Mouse (Mus musculus): Measurements from ENCODE around the gene Lingo4. TPM values are rescaled to one million over a fixed set of nuclear protein-coding genes. Genes with fewer than 3 reads are reported as not detected.

The Lingo4 gene
- polyA plus RNA-seq, 1 experiment from 2014 or later: 0.46 TPM

DNA sequence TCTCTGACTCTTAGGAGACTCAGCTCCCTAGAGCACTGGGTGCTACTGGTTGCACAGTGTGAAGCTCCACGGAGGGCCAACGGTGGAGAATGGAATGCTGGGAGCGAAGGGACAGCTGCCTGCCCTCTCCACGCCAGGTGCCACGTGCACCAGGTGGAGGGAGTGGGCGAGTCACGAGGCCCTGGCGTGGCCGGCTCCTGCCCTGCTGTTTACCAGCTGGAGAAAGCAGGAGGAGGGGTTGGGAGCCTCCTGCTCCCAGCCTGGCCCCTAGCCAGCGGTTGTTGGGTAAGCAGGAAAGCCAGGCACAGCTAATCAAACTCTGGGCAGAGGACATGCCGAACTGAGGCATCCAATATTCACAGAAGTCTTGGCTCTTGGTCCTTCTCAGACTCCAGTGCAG lies 26.7 kb upstream of the Lingo4 start:
- peak; percentile 39 for ATAC-seq (replicated peaks; ENCODE audit: extremely low read depth, insufficient read depth, low FRiP score)
- Histone ChIP-seq H3K4me3 (ENCODE audit: low read length) (peak overlapping the region; percentile 11), H3K9ac (ENCODE audit: low read length) (peak overlapping the region; percentile 8), H3K27ac (ENCODE audit: low read length) (peak overlapping the region; percentile 14; the same call in 1 of the 2 replicates), H3K9me3 (replicated peaks; ENCODE audit: control insufficient read depth, low read length) (no peaks in the 10 kb centered on the region), H3K36me3 (ENCODE audit: control insufficient read depth, insufficient read depth) (no peaks in the 10 kb centered on the region), H3K27me3 (ENCODE audit: control insufficient read depth, insufficient read depth, low read length) (no peaks in the 10 kb centered on the region), H3K4me1 (ENCODE audit: control insufficient read depth, insufficient read depth, low read length) (peaks cover 24% of the 10 kb centered on the region), H3K4me2 (ENCODE audit: low read depth, low read length) (peak overlapping the region; percentile 59)
- WGBS: 9% methylated on average over 11 of the region's 11 CpGs

GRCm38 (mm10) chr3:94372038-94372437 lies 26.3 kb upstream of the Lingo4 start:
- Histone ChIP-seq H3K9ac (ENCODE audit: low read length) (peak overlapping the region; percentile 8), H3K4me1 (ENCODE audit: control insufficient read depth, insufficient read depth, low read length) (peaks cover 24% of the 10 kb centered on the region), H3K4me2 (ENCODE audit: low read depth, low read length) (peak overlapping the region; percentile 59), H3K9me3 (replicated peaks; ENCODE audit: control insufficient read depth, low read length) (no peaks in the 10 kb centered on the region), H3K27ac (ENCODE audit: low read length) (peak overlapping the region; percentile 3; the same call in 1 of the 2 replicates), H3K4me3 (ENCODE audit: low read length) (peak overlapping the region; percentile 11; the same call in 1 of the 2 replicates), H3K27me3 (ENCODE audit: control insufficient read depth, insufficient read depth, low read length) (no peaks in the 10 kb centered on the region), H3K36me3 (ENCODE audit: control insufficient read depth, insufficient read depth) (no peaks in the 10 kb centered on the region)
- ATAC-seq (replicated peaks; ENCODE audit: extremely low read depth, insufficient read depth, low FRiP score): no peak
- 3% methylated on average over 3 of the region's 3 CpGs for WGBS

- Histone ChIP-seq H3K4me1 (ENCODE audit: control insufficient read depth, insufficient read depth, low read length) (peaks cover 24% of the 10 kb centered on the region), H3K9me3 (replicated peaks; ENCODE audit: control insufficient read depth, low read length) (no peaks in the 10 kb centered on the region), H3K4me2 (ENCODE audit: low read depth, low read length) (peak within 1 kb of the TSS; percentile 64), H3K36me3 (ENCODE audit: control insufficient read depth, insufficient read depth) (no peaks in the 10 kb centered on the region), H3K4me3 (ENCODE audit: low read length) (peak within 1 kb of the TSS; percentile 52), H3K27me3 (ENCODE audit: control insufficient read depth, insufficient read depth, low read length) (no peaks in the 10 kb centered on the region), H3K27ac (ENCODE audit: low read length) (peak within 1 kb of the TSS; percentile 44), H3K9ac (ENCODE audit: low read length) (peak within 1 kb of the TSS; percentile 70)
- WGBS: 10% methylated on average over 5 of the region's 5 CpGs
- ATAC-seq (replicated peaks; ENCODE audit: extremely low read depth, insufficient read depth, low FRiP score): 0 out of 2 replicates have a peak, but pooled peaks have one; percentile 25
These were observed 25.7 kb upstream of the Lingo4 start, which contains the start of gene Rorc for GRCm38 (mm10) chr3:94372641-94373040. Gene Rorc, plus strand, starts transcription at chr3:94372794.

GRCm38 (mm10) chr3:94373090-94373489 lies 25.2 kb upstream of the Lingo4 start:
- Histone ChIP-seq H3K9ac (ENCODE audit: low read length) (peak overlapping the region; percentile 70), H3K4me1 (ENCODE audit: control insufficient read depth, insufficient read depth, low read length) (peaks cover 24% of the 10 kb centered on the region), H3K27me3 (ENCODE audit: control insufficient read depth, insufficient read depth, low read length) (no peaks in the 10 kb centered on the region), H3K36me3 (ENCODE audit: control insufficient read depth, insufficient read depth) (no peaks in the 10 kb centered on the region), H3K4me3 (ENCODE audit: low read length) (peak overlapping the region; percentile 52), H3K4me2 (ENCODE audit: low read depth, low read length) (peak overlapping the region; percentile 64), H3K27ac (ENCODE audit: low read length) (peak overlapping the region; percentile 44; the same call in 1 of the 2 replicates), H3K9me3 (replicated peaks; ENCODE audit: control insufficient read depth, low read length) (no peaks in the 10 kb centered on the region)
- WGBS: 2% methylated on average over 10 of the region's 10 CpGs
- peak; percentile 19 for ATAC-seq (replicated peaks; ENCODE audit: extremely low read depth, insufficient read depth, low FRiP score)

DNA sequence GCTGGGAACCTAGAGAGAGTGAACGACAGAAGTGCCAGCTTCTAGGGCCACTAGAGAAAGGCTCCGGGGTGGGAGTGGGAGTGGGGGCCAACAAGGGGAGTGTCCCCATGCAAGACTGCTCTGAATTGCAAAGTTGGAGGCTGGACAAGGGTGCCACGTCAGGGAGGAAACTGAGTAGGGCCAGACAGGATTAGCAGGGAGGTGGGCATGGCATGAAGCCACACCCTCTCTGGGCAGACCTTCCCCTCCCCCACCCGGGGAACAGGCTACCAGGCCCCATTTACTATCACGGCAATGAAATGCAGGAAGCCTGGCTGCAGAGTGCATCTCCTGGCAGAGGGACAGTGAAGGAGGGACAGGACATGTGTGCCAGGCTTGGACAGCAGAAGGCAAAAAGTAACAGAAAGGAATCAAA lies 24.7 kb upstream of the Lingo4 start:
- H3K9me3 ChIP-seq (replicated peaks; ENCODE audit: control insufficient read depth, low read length): no peaks in the 10 kb centered on the region
- peaks cover 24% of the 10 kb centered on the region for H3K4me1 ChIP-seq (ENCODE audit: control insufficient read depth, insufficient read depth, low read length)
- no peak overlapping the region for H3K27ac ChIP-seq (ENCODE audit: low read length)
- H3K27me3 ChIP-seq (ENCODE audit: control insufficient read depth, insufficient read depth, low read length): no peaks in the 10 kb centered on the region
- ATAC-seq (replicated peaks; ENCODE audit: extremely low read depth, insufficient read depth, low FRiP score): peak; percentile 7; the same call in 1 of the 2 replicates
- peak overlapping the region; percentile 70 for H3K9ac ChIP-seq (ENCODE audit: low read length)
- no peaks in the 10 kb centered on the region for H3K36me3 ChIP-seq (ENCODE audit: control insufficient read depth, insufficient read depth)
- 2% methylated on average over 5 of the region's 5 CpGs for WGBS
- H3K4me3 ChIP-seq (ENCODE audit: low read length): peak overlapping the region; percentile 52
- peak overlapping the region; percentile 64 for H3K4me2 ChIP-seq (ENCODE audit: low read depth, low read length)

DNA sequence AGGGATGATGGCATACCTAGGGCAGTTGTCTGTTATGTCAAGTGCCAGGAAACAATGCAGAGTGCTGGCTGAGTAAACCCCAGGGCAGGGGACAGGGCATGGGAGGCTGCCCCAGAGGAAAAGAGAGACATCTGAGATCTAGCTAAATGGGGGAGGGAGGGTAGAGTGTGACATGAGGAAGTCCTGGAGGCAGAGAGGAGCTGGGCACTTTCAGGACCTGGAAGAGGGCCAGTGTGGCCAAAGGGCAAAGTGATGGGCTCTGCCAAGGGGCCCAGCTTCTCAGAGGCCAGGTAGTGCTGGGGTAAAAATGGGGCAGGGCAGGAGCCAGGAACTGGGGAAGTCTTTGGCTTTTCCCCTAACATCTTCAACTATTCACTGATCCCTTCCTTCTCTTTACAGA lies 23.7 kb upstream of the Lingo4 start:
- no peaks in the 10 kb centered on the region for H3K9me3 ChIP-seq (replicated peaks; ENCODE audit: control insufficient read depth, low read length)
- no peak overlapping the region for H3K4me3 ChIP-seq (ENCODE audit: low read length)
- H3K36me3 ChIP-seq (ENCODE audit: control insufficient read depth, insufficient read depth): no peaks in the 10 kb centered on the region
- H3K27ac ChIP-seq (ENCODE audit: low read length): no peak overlapping the region
- H3K9ac ChIP-seq (ENCODE audit: low read length): no peak overlapping the region
- no peaks in the 10 kb centered on the region for H3K27me3 ChIP-seq (ENCODE audit: control insufficient read depth, insufficient read depth, low read length)
- no peak overlapping the region for H3K4me2 ChIP-seq (ENCODE audit: low read depth, low read length)
- peaks cover 23% of the 10 kb centered on the region for H3K4me1 ChIP-seq (ENCODE audit: control insufficient read depth, insufficient read depth, low read length)
- ATAC-seq (replicated peaks; ENCODE audit: extremely low read depth, insufficient read depth, low FRiP score): no peak

GRCm38 (mm10) chr3:94375146-94375545 lies 23.2 kb upstream of the Lingo4 start:
- ATAC-seq (replicated peaks; ENCODE audit: extremely low read depth, insufficient read depth, low FRiP score): no peak
- no peaks in the 10 kb centered on the region for H3K9me3 ChIP-seq (replicated peaks; ENCODE audit: control insufficient read depth, low read length)
- no peaks in the 10 kb centered on the region for H3K36me3 ChIP-seq (ENCODE audit: control insufficient read depth, insufficient read depth)
- peaks cover 22% of the 10 kb centered on the region for H3K4me1 ChIP-seq (ENCODE audit: control insufficient read depth, insufficient read depth, low read length)
- no peak overlapping the region for H3K27ac ChIP-seq (ENCODE audit: low read length)
- H3K4me2 ChIP-seq (ENCODE audit: low read depth, low read length): no peak overlapping the region; the same call in 1 of the 2 replicates
- no peaks in the 10 kb centered on the region for H3K27me3 ChIP-seq (ENCODE audit: control insufficient read depth, insufficient read depth, low read length)
- no peak overlapping the region for H3K9ac ChIP-seq (ENCODE audit: low read length)
- 64% methylated on average over 2 of the region's 2 CpGs for WGBS
- no peak overlapping the region; the same call in 1 of the 2 replicates for H3K4me3 ChIP-seq (ENCODE audit: low read length)

- Histone ChIP-seq H3K4me3 (ENCODE audit: low read length) (no peak overlapping the region; the same call in 1 of the 2 replicates), H3K4me2 (ENCODE audit: low read depth, low read length) (no peak overlapping the region; the same call in 1 of the 2 replicates), H3K9ac (ENCODE audit: low read length) (no peak overlapping the region), H3K36me3 (ENCODE audit: control insufficient read depth, insufficient read depth) (no peaks in the 10 kb centered on the region), H3K9me3 (replicated peaks; ENCODE audit: control insufficient read depth, low read length) (no peaks in the 10 kb centered on the region), H3K27ac (ENCODE audit: low read length) (no peak overlapping the region), H3K27me3 (ENCODE audit: control insufficient read depth, insufficient read depth, low read length) (no peaks in the 10 kb centered on the region), H3K4me1 (ENCODE audit: control insufficient read depth, insufficient read depth, low read length) (peaks cover 22% of the 10 kb centered on the region)
- no peak for ATAC-seq (replicated peaks; ENCODE audit: extremely low read depth, insufficient read depth, low FRiP score)
- 60% methylated on average over 5 of the region's 5 CpGs for WGBS
These were observed 22.5 kb upstream of the Lingo4 start for GRCm38 (mm10) chr3:94375861-94376260.

DNA sequence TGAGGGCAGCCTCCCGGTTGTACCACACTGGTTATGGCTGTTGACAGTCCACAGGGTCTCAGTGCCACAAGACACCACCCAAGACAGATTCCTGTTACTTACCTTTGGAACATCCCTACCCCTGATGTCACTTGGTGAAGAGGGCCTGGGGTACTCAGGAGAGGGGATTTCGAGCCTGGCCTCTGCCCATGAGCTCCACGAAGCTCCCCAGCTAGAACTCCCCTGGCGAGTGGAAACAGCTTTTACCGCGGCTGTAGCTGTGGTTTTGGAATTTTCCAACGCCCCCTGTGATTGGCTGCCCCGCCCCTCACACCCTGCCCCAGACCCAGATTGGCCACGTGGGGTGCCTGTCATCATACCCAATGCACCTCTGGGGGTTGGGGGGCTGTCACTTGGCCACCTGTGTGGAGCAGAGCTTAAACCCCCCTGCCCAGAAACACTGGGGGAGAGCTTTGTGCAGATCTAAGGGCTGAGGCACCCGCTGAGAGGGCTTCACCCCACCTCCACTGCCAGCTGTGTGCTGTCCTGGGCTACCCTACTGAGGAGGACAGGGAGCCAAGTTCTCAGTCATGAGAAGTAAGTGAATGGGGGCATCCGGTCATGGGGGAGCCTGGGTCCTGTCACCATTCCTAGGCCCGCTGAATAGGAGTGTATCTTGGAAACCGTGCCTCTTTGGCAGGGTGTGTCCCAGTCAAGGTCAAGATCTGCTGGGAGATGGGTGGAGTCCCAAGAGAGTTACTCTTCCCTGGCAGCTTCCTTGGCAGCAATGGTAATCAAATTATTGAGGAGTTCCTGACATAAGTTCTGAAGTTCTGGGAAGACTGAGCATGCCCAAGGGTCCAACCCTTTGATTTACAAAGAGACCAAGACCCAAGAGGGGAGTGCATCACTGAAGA lies 21.0 kb upstream of the Lingo4 start:
- no peak overlapping the region for H3K9ac ChIP-seq (ENCODE audit: low read length)
- no peak overlapping the region for H3K4me2 ChIP-seq (ENCODE audit: low read depth, low read length)
- no peak overlapping the region for H3K27ac ChIP-seq (ENCODE audit: low read length)
- no peaks in the 10 kb centered on the region for H3K9me3 ChIP-seq (replicated peaks; ENCODE audit: control insufficient read depth, low read length)
- no peaks in the 10 kb centered on the region for H3K27me3 ChIP-seq (ENCODE audit: control insufficient read depth, insufficient read depth, low read length)
- peak; percentile 34 for ATAC-seq (replicated peaks; ENCODE audit: extremely low read depth, insufficient read depth, low FRiP score)
- H3K4me1 ChIP-seq (ENCODE audit: control insufficient read depth, insufficient read depth, low read length): peaks cover 12% of the 10 kb centered on the region
- 12% methylated on average over 13 of the region's 13 CpGs for WGBS
- no peaks in the 10 kb centered on the region for H3K36me3 ChIP-seq (ENCODE audit: control insufficient read depth, insufficient read depth)
- H3K4me3 ChIP-seq (ENCODE audit: low read length): no peak overlapping the region; the same call in 1 of the 2 replicates

All from heart, embryonic 16.5 days (tissue).